Mouse (Mus musculus): ENCODE measurements around the gene Cops3. TPM values are rescaled to one million over a fixed set of nuclear protein-coding genes. Genes with fewer than 3 reads are reported as not detected.
"Not testable (repeated sequence)": the region's sequence is repeated elsewhere in the genome, so short reads cannot be mapped to it uniquely, and the experiment has no call there.

Gene Cops3
- polyA plus RNA-seq, 1 experiment, result 75.3 TPM

DNA sequence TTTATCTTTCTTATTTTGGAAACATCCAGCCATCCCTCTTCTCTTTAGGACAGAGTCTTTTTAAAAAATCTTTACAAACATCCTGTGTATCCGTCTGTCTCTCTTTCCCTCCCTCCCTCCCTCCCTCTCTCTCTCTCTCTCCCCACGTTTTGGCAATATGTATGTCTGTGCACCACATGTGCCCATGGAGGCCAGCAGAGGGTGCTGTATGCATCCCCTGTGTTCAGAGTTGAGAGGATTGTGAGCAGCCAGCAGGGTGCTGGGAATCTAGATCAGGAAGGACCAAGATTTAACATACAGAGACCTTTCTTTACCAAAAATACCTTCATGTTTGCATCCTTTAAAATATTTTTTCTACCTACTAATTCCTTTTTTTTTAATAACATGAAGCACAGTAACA is 7.5 kb upstream of the Cops3 start:
- peak; percentile 64; the same call in 1 of the 2 replicates for TF ChIP-seq CTCF (IDR thresholded peaks at IDR 0.05; ENCODE audit: borderline replicate concordance, extremely low read depth, insufficient read depth, insufficient read length)
- no peak for TF ChIP-seq POLR2A (IDR thresholded peaks at IDR 0.05; ENCODE audit: borderline replicate concordance, extremely low read depth, insufficient read depth, insufficient read length, poor library complexity, severe bottlenecking)
- peak; percentile 80 for DNase-seq (ENCODE audit: low read depth)

DNA sequence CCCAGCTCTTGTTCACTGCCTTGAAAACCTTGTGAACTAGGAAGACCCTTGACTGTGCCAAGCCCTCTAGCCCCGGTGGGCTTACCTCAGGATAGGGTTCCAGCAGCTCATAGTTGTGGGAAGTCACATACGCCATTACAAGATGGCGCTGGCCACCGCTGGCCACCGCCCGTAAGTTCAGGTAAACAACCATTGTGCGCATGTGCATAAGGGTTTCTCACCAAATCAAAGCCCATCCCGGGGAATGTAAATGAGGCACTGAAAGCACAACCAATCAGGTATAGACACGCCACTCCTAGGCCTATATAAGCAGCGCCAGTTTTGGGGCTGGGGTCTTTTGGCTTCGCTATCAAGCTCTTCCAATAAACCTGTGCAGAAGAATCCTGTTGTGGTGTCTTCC is 6.7 kb upstream of the Cops3 start:
- no peak for DNase-seq (ENCODE audit: low read depth)
- no peak for TF ChIP-seq CTCF (IDR thresholded peaks at IDR 0.05; ENCODE audit: borderline replicate concordance, extremely low read depth, insufficient read depth, insufficient read length)
- no peak for TF ChIP-seq POLR2A (IDR thresholded peaks at IDR 0.05; ENCODE audit: borderline replicate concordance, extremely low read depth, insufficient read depth, insufficient read length, poor library complexity, severe bottlenecking)

DNA sequence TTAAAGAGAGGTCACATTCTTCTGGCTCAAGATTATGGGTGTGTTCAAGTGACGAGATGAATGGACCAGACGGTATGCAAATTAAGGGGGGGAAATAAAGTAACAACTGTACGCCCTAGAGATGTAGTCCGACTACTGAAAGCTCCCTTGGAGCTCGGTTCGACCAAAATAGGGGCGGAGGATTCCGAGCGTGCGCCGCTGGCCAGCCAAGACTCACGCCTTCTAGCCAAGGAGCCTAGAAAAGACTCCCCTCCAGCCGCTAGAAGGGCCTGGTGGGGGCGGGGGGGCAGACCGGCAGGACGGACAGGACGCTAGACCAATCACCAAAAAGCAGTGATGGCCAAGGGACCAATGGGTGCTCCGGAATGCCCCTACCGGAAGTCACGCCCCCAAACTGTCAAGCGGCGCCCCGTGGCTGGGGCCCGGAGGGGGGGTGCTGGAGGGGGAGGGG is 605 bp downstream of the Cops3 start, which contains the start of gene Nt5m:
Gene Nt5m, plus strand, starts transcription at position 440 of the 451 bp plus-strand sequence.
- TF ChIP-seq CTCF (IDR thresholded peaks at IDR 0.05; ENCODE audit: borderline replicate concordance, extremely low read depth, insufficient read depth, insufficient read length) (no peak), POLR2A (IDR thresholded peaks at IDR 0.05; ENCODE audit: borderline replicate concordance, extremely low read depth, insufficient read depth, insufficient read length, poor library complexity, severe bottlenecking) (no peak; the same call in 1 of the 2 replicates)

DNA sequence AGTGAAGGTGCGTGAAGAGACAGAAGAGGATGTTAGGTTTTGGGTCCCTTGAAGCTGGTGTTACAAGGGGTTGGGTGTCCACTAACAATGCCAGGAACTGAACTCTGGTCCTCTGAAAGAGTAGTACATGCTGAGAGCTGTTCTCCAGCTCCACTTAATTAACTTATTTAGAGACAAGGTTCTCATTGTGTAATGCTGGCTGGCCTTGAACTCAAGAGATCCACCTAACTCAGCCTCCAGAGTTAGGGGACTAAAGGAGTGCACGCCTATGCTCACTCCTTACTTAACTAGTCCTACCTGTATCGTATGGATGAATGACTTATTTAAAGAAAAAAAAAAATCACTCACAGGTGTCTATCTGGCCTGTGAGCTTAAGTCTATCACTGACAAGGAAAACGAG is 1.2 kb downstream of the Cops3 start:
- DNase-seq (ENCODE audit: low read depth), result peak; percentile 2
- no peak for TF ChIP-seq CTCF (IDR thresholded peaks at IDR 0.05; ENCODE audit: borderline replicate concordance, extremely low read depth, insufficient read depth, insufficient read length)
- TF ChIP-seq POLR2A (IDR thresholded peaks at IDR 0.05; ENCODE audit: borderline replicate concordance, extremely low read depth, insufficient read depth, insufficient read length, poor library complexity, severe bottlenecking), result no peak

More for the DNA sequence above, 605 bp downstream of the Cops3 start, which contains the start of gene Nt5m:
- DNase-seq (ENCODE audit: low read depth), result peak; percentile 98

DNA sequence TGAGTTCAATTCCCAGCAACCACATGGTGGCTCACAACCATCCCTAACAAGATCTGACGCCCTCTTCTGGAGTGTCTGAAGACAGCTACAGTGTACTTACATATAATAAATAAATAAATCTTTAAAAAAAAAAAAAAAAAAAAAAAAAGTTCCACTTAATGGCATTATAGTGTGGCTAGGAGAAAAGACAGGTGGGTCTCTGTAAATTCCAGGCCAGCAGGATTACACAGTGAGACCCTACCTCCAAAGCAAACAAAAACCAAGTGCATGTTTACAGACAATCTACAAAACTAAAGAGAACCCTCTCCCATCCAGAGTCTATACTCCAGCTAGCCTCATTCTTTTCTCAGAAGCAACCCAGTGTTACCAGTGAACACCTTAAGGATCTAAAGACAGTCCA is 1.8 kb downstream of the Cops3 start:
- not testable (repeated sequence) for DNase-seq (ENCODE audit: low read depth)

DNA sequence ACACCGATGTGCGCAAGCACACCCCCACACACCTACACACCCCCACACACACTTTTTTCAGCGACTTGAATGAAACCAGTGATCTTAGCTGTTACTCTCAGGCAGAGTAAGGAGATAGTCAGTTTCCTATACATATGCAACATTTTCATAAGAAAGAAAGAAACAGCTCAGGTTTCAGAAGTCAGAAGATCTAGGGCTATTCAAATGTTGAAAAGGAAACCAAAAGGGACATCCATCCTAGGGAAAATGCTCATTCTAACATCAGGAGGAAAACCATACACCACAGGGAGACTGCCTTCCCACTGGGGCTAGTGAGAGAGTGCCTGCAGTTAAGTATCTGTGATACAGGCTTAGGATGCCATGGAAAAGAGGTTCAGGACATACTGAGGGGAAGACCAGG is 18.0 kb downstream of the Cops3 start:
- DNase-seq (ENCODE audit: low read depth), result no peak
- no peak for TF ChIP-seq CTCF (IDR thresholded peaks at IDR 0.05; ENCODE audit: borderline replicate concordance, extremely low read depth, insufficient read depth, insufficient read length)
- TF ChIP-seq POLR2A (IDR thresholded peaks at IDR 0.05; ENCODE audit: borderline replicate concordance, extremely low read depth, insufficient read depth, insufficient read length, poor library complexity, severe bottlenecking), result no peak

DNA sequence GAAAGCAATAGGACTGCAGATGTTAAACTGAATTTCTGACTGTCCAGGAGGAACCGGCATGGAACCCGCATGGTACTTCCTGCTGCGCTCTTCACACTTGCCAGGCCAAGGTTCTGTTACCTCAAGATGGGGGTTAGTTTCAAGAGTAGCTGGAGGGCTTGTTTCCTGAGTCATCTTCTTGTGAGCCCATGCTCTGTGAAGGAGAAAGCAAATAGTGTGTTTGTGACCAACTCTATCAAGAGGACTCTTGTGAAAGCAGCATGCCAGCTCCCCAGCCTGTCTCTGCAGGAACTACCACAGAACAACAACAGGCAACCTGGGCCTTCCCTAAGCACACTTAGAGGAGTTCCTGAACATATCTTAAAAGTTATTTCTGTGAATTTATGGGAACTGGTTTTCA is 21.7 kb downstream of the Cops3 start:
- TF ChIP-seq POLR2A (IDR thresholded peaks at IDR 0.05; ENCODE audit: borderline replicate concordance, extremely low read depth, insufficient read depth, insufficient read length, poor library complexity, severe bottlenecking) (no peak), CTCF (IDR thresholded peaks at IDR 0.05; ENCODE audit: borderline replicate concordance, extremely low read depth, insufficient read depth, insufficient read length) (no peak)
- DNase-seq (ENCODE audit: low read depth), result no peak

DNA sequence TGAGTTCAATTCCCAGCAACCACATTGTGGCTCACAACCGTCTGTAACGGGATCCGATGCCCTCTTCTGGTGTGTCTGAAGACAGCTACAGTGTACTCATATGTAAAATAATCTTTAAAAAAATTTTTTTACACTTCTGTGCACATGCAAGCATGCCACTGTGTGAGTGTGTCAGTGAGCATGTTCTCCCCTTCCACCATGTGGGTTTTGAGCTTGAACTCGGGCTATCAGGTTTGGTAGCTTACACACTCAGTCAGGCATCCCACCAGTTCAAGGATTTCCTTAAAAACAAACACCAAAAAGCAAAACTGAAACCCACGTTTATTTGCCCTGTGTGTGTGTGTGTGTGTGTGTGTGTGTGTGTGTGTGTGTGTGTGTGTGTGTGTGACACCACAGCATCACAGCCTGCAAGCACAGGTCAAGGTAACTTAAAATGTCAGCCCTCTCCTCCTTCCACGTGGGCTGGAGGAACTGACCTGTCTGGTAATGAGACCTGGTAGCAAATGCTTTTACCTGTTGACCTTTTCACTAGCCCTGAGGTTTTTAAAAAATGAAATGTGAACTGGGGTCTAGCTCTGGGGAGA is 24.1 kb downstream of the Cops3 start:
- no peak for DNase-seq (ENCODE audit: low read depth)
- TF ChIP-seq POLR2A (IDR thresholded peaks at IDR 0.05; ENCODE audit: borderline replicate concordance, extremely low read depth, insufficient read depth, insufficient read length, poor library complexity, severe bottlenecking) (no peak), CTCF (IDR thresholded peaks at IDR 0.05; ENCODE audit: borderline replicate concordance, extremely low read depth, insufficient read depth, insufficient read length) (no peak)

DNA sequence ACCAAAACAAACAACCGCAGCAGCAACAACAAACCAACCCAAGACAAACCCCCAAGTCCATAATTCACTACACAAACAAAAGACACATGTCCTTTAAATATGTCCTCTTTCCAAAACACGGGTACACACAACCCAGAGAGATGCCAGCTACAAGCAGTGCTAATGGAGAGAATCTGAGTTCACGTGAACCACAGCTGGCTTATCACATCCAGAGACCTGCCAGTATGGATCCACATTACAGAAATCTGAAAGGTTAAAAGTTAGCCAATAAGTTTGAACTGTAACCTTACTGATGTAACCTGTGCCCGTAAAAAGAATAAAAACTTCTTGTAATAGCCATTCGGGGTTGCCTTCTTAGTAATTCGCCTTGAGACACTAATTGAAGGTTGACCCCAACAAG is 24.7 kb downstream of the Cops3 start:
- DNase-seq (ENCODE audit: low read depth), result no peak
- TF ChIP-seq POLR2A (IDR thresholded peaks at IDR 0.05; ENCODE audit: borderline replicate concordance, extremely low read depth, insufficient read depth, insufficient read length, poor library complexity, severe bottlenecking) (no peak), CTCF (IDR thresholded peaks at IDR 0.05; ENCODE audit: borderline replicate concordance, extremely low read depth, insufficient read depth, insufficient read length) (no peak)

DNA sequence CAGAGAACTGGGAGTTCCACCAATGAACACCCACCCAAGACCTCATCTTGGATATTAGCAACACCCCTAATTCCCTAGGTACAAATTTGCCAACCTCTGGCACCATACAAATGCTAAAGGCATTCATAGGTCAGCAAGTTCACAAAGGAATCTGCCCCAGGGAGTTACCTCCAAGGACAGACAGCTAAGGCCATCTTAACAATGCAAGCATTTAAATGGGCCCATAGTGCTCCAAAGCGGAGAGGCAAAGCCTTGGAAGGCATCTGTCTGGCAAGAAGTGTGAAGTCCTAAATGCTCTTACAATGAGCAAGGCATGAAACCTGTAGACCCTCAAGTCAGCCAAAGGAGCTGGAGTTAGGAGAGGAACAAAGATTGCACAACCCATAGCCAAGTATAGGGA is 25.3 kb downstream of the Cops3 start:
- DNase-seq (ENCODE audit: low read depth), result no peak
- TF ChIP-seq CTCF (IDR thresholded peaks at IDR 0.05; ENCODE audit: borderline replicate concordance, extremely low read depth, insufficient read depth, insufficient read length), result no peak
- TF ChIP-seq POLR2A (IDR thresholded peaks at IDR 0.05; ENCODE audit: borderline replicate concordance, extremely low read depth, insufficient read depth, insufficient read length, poor library complexity, severe bottlenecking), result no peak

DNA sequence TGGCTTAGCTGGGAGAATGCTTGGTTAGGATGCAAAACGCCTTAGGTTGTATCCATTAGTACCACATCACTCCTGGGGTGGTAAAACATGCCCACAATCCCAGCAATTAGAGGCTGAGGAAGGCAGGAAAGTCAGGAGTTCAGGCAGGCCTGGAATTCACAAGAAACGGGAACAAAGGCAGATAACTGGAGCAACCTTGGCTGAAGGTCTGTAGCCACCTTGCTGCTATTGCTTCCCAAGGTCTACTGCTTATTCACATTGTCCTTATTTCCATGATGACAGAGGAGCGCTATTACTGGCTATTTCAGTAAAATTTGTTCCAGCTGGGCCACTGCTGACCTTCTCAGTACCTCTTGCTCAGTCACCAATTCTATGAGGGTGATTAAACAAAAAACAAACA is 26.4 kb downstream of the Cops3 start:
- no peak for DNase-seq (ENCODE audit: low read depth)
- TF ChIP-seq POLR2A (IDR thresholded peaks at IDR 0.05; ENCODE audit: borderline replicate concordance, extremely low read depth, insufficient read depth, insufficient read length, poor library complexity, severe bottlenecking) (no peak), CTCF (IDR thresholded peaks at IDR 0.05; ENCODE audit: borderline replicate concordance, extremely low read depth, insufficient read depth, insufficient read length) (no peak)

DNA sequence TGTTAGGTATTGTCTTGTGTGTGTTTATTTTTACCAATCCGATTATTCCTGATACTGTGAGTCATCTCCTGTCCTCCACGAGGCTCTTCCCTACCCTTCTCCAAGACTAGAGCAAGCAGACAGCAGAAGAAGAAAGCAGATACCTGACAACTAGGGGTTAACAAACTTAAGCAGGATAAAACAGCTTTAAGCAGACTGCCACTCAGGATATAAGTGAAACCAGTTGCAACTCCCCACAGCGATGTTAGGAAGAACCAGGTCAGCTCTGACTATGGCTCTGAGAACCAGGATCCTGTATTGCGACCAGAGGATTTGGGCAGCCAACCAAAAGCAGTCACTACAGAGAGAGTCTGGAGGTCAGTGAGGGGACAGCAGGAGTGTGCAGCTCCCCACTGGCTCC is 28.4 kb downstream of the Cops3 start:
- DNase-seq (ENCODE audit: low read depth), result no peak
- TF ChIP-seq POLR2A (IDR thresholded peaks at IDR 0.05; ENCODE audit: borderline replicate concordance, extremely low read depth, insufficient read depth, insufficient read length, poor library complexity, severe bottlenecking) (no peak), CTCF (IDR thresholded peaks at IDR 0.05; ENCODE audit: borderline replicate concordance, extremely low read depth, insufficient read depth, insufficient read length) (no peak)
